Mouse (Mus musculus) T-cell, adult 66 days (primary cell): Measurements from ENCODE around the gene Slc35c2. TPM values are rescaled to one million over a fixed set of nuclear protein-coding genes. Genes with fewer than 3 reads are reported as not detected.

Source experiments
- total RNA-seq, 2 experiments: library from RNA; stranded (reverse); gene quantifications; 3 replicates in 1 of 2; 4 replicates in 1 of 2; pipeline ENCODE4 v1.2.4; 2023

Gene Slc35c2
- 10 to 100 TPM; 30.6 to 36.9 TPM for total RNA-seq

DNA sequence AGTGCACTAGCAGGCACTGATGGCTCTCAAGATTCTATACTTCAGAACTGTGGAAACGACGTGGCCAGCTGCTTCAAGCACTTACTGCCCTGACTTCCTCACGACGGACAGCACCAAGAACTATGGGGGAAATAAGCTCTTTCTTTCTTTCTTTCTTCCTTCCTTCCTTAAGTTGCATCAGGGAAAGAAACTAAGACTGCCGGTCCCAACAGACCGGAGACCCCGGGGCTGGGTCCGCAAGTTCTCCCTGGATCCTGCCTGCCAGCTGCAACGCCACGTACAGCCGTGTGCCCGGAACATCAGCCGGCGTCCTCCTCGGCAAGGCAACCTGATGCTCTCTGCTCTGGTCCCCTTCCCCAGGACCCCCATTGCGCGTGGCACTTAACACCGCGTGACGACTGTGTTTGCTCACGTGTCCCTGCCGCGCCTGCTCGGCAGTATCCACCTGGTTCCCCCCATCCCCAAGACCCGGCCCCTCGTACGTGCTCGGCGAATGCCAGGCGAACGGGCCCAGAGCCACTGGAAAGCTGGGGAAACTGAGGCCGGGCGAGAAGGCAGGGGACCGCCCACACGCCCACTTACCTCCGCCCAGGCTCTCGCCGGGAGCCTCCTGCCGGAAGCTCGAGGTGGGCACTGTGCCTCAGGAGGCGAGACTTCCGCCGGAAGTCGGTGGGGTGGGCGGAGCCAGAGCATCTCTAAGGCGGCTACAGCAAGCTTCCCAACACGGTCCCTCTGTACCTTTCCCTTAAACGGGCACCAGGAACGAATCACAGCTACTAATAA is at the start of gene Slc35c2:
Slc35c2 (minus strand) TSS at position 668 of the 783 bp plus-strand sequence.

DNA sequence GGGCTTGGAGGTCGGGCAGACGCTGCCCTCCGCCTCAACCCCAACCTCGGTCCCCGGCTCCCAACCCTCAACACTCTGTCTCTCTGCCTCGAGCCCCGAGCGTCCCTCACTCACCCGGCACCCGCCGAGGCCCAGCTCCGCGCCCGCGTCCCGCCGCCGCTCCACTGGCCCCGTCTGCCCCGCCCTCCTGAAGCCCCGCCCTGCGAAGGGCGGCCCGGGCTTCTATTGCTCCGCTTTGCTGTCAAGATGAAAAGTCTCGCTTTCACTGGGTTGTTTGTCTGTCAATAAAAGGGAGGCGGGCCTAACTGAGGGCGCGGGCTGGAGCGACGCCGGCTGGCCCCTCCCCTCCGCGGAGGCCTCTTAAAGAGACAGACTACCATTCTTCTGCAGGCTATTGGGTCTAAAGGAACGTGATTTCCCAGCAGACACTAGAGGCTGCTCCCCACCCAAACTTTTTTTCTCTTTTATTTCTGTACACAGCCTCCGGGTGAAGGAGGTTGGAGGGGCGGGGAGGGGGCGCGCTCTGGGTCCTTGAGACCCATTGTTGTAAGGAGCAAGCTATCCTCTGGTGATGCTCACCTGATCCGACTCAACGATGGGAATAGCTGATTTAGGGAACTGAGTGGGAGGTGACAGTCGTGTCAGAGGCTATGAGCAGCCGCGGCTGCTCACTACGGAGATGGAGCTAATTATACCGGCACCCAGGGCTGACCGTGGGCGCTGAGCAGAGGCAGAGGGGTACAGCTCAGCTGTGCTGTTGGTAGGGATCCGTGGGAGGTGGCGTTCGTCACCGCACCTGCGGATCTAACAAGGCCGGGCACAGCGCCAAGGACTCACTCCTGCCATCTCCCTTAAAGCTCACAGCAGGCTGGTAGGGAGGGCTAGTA is 38.9 kb upstream of the Slc35c2 start, which contains the start of gene Elmo2:
Elmo2 (minus strand) TSS at position 176 of the 887 bp plus-strand sequence.

DNA sequence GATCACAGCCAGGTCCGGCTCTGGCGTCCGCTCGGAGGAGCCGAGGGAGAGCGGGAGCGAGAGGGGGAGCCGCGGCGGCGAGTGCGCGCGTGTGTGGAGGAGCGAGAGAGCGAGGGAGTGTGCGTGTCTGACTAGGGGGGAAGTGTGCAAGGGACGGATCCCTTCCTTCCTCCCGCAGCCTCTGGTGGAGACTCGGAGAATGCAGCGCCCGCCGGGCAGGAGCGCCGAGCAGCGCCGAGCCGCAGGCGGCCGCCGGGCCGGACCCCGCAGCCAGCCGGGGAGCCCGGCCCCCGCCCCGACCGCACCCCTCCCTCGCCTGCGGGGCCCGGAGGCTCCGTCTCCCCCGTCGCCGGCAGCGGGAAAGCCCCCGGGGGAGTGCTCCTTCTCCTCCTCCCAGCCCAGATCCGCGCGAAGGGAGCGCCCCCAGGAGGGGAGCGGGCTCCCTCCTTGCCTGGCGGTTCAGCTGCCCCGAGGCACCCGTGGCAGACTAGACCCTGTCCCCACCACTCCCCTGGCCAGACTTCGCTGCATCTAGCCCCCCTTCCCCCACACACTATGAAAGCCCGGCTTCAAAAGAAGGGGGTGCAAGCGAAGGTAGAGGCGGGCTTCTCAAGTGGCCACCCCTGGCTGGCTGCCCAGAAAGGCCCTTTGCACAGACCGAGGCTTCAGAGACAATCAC is 52.9 kb downstream of the Slc35c2 start, which contains the start of gene Cdh22:
Cdh22 (minus strand) TSS at position 241 of the 679 bp plus-strand sequence.

Other genes with a start within 250 kb of the Slc35c2 start
- gene Cd40, start 232.2 kb downstream of the Slc35c2 start, total RNA-seq = under 1 TPM in 1 of 2 experiments, not detected in 1; 0.55 TPM
- not detected for gene 1700025C18Rik, start 197.1 kb downstream of the Slc35c2 start, total RNA-seq
- under 1 TPM in 1 of 2 experiments, not detected in 1; 0.20 TPM for gene Cdh22, start 53.0 kb downstream of the Slc35c2 start, total RNA-seq
- 10 to 100 TPM; 46.5 to 48.1 TPM for gene Elmo2, start 38.6 kb upstream of the Slc35c2 start, total RNA-seq
- gene Zfp663, start 80.9 kb upstream of the Slc35c2 start, total RNA-seq = not detected
- gene Zfp334, start 100.4 kb upstream of the Slc35c2 start, total RNA-seq = not detected
- gene Ocstamp, start 112.5 kb upstream of the Slc35c2 start, total RNA-seq = not detected
- not detected for gene Slc13a3, start 185.4 kb upstream of the Slc35c2 start, total RNA-seq
- gene Trp53rka, start 205.5 kb upstream of the Slc35c2 start, total RNA-seq = 10 to 100 TPM; 20.5 to 22.0 TPM
- not detected for gene Slc2a10, start 215.9 kb upstream of the Slc35c2 start, total RNA-seq